Mouse (Mus musculus) ES-E14 (cell line): ENCODE measurements around the gene Csnk1e.

Experiments used
- MAFK ChIP-seq: IDR thresholded peaks from 2 replicates; pipeline ENCODE4 v1.6.1; 2014; ENCODE audit warnings: mild to moderate bottlenecking, low read depth, low read length, inconsistent platforms; ENCODE audit not compliant: insufficient read depth
- ZC3H11A ChIP-seq: IDR thresholded peaks from 2 replicates; pipeline ENCODE4 v1.6.1; 2012; ENCODE audit warnings: low read depth, mild to moderate bottlenecking, inconsistent platforms, low read length, borderline replicate concordance
- ZNF384 ChIP-seq: IDR thresholded peaks from 2 replicates; pipeline ENCODE4 v1.6.1; 2012; ENCODE audit warnings: low read depth, low read length, inconsistent platforms

DNA sequence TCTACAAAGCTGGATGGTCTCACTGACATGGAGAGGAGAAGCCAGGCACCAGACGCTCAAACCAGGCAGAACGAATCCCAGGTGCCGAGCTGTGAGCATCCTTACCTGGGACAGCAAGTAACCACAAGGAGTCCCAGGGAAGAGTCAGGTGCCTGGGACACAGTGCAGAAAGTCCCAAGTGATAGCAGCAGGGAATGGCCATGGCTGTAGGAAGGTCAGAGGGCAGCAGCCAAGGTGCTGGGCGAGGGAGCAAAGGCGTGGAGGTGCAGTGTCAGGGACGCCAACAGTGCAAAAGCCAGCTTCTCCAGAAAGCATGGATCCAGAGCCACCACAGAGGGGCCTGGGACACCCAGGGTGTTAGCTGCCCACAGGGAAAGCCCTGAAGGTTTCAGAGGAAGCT, 62.3 kb downstream of the Csnk1e start:
- TF ChIP-seq MAFK: no peak
- no peak for TF ChIP-seq ZC3H11A
- TF ChIP-seq ZNF384: no peak
